Mouse (Mus musculus): ENCODE results near the gene Gm13023. TPM values are rescaled to one million over a fixed set of nuclear protein-coding genes. Genes with fewer than 3 reads are reported as not detected.
"Not testable (repeated sequence)": the region's sequence is repeated elsewhere in the genome, so short reads cannot be mapped to it uniquely, and the experiment has no call there.

Gm13023 gene
- not detected for total RNA-seq (2018; cell fraction: chromatin; rRNA removed)
- total RNA-seq (2018; cell fraction: cytosol; rRNA removed): not detected
- not detected for total RNA-seq (2018; cell fraction: nucleus; rRNA removed)
- polyA plus RNA-seq (2018): not detected in 3 replicates

GRCm38 (mm10) chr4:143789052-143789451 is at the start of gene Gm13023:
Gene Gm13023, plus strand, starts transcription at chr4:143789352.
- not testable (repeated sequence) for H3K27ac ChIP-seq; H3K79me2 ChIP-seq (ENCODE audit: inconsistent target); H3K36me3 ChIP-seq (ENCODE audit: inconsistent target); H3K4me3 ChIP-seq (ENCODE audit: inconsistent target)
- WGBS (ENCODE audit: missing documents): 70% methylated on average over 3 of the region's 3 CpGs

GRCm38 (mm10) chr4:143815993-143816392 is 26.8 kb downstream of the Gm13023 start, which contains the start of gene Gm13084:
Gene Gm13084, minus strand, starts transcription at chr4:143816093.
- Histone ChIP-seq H3K27ac (no peak within 1 kb of the TSS), H3K36me3 (ENCODE audit: inconsistent target) (no peaks in the 10 kb centered on the region), H3K79me2 (ENCODE audit: inconsistent target) (no peaks in the 10 kb centered on the region), H3K4me3 (ENCODE audit: inconsistent target) (no peak within 1 kb of the TSS)
- 88% methylated on average over 2 of the region's 2 CpGs for WGBS (ENCODE audit: missing documents)

Other genes starting within 250 kb of the Gm13023 start
- not detected in 3 replicates for gene BC080695, start 237.7 kb upstream of the Gm13023 start, polyA plus RNA-seq (2018)
- not detected in 3 replicates for gene Gm13057, start 237.6 kb upstream of the Gm13023 start, polyA plus RNA-seq (2018)
- not detected in 3 replicates for gene Gm13083, start 174.3 kb upstream of the Gm13023 start, polyA plus RNA-seq (2018)
- gene Gm13088, start 132.1 kb upstream of the Gm13023 start, polyA plus RNA-seq (2018): not detected in 3 replicates
- gene Gm13089, start 86.6 kb upstream of the Gm13023 start, polyA plus RNA-seq (2018): not detected in 3 replicates
- not detected in 3 replicates for gene Gm13078, start 69.9 kb upstream of the Gm13023 start, polyA plus RNA-seq (2018)
- not detected in 3 replicates for gene Gm13084, start 26.7 kb downstream of the Gm13023 start, polyA plus RNA-seq (2018)
- not detected in 3 replicates for gene Gm13103, start 57.1 kb downstream of the Gm13023 start, polyA plus RNA-seq (2018)
- gene Pramef6, start 111.0 kb downstream of the Gm13023 start, polyA plus RNA-seq (2018): not detected in 3 replicates
- not detected in 3 replicates for gene Pramef25, start 161.7 kb downstream of the Gm13023 start, polyA plus RNA-seq (2018)
- gene Gm13101, start 177.6 kb downstream of the Gm13023 start, polyA plus RNA-seq (2018): not detected in 3 replicates
- gene Pramef17, start 205.0 kb downstream of the Gm13023 start, polyA plus RNA-seq (2018): not detected in 3 replicates

Data from macrophage (primary cell).